Mouse (Mus musculus) forebrain, postnatal 0 days (tissue): Measurements from ENCODE around the gene Atp8a2. TPM values are rescaled to one million over a fixed set of nuclear protein-coding genes. Genes with fewer than 3 reads are reported as not detected.

ENCODE experiments used
- ATAC-seq: fragments of 200-750 bp; cut with Nextera tagmentation; 2 replicates; pipeline ENCODE4 v1.8.0; 2017; ENCODE audit warnings: mild to moderate bottlenecking, moderate library complexity
- DNase-seq: peaks from one replicate; pipeline ENCODE4 v3.0.0-alpha.2; 2015
- H3K27ac ChIP-seq: fragments of 300-500 bp; sonication (generic); 2 replicates; pipeline ENCODE4 v1.5.1; 2014; ENCODE audit warnings: low read depth, mild to moderate bottlenecking, antibody characterized with exemption, low read length, moderate library complexity, mixed read lengths
- H3K27me3 ChIP-seq: fragments of 300-500 bp; sonication (generic); 2 replicates; pipeline ENCODE4 v1.6.1; 2014; ENCODE audit warnings: mild to moderate bottlenecking, low read length, mixed read lengths; ENCODE audit not compliant: insufficient read depth
- H3K36me3 ChIP-seq: fragments of 300-500 bp; sonication (generic); 2 replicates; pipeline ENCODE4 v1.6.1; 2014; ENCODE audit warnings: mild to moderate bottlenecking, moderate library complexity; ENCODE audit not compliant: insufficient read depth
- H3K4me1 ChIP-seq: fragments of 300-500 bp; sonication (generic); 2 replicates; pipeline ENCODE4 v1.6.1; 2014; ENCODE audit warnings: antibody characterized with exemption; ENCODE audit not compliant: insufficient read depth
- H3K4me2 ChIP-seq: fragments of 300-500 bp; sonication (generic); 2 replicates; pipeline ENCODE4 v1.6.1; 2014; ENCODE audit warnings: low read depth, mild to moderate bottlenecking, moderate library complexity
- H3K4me3 ChIP-seq: fragments of 300-500 bp; sonication (generic); 2 replicates; pipeline ENCODE4 v1.5.1; 2014; ENCODE audit warnings: low read depth, low read length, mixed read lengths
- H3K9ac ChIP-seq: fragments of 300-500 bp; sonication (generic); 2 replicates; pipeline ENCODE4 v1.6.1; 2014; ENCODE audit warnings: mild to moderate bottlenecking
- H3K9me3 ChIP-seq: fragments of 300-500 bp; sonication (generic); 2 replicates; pipeline ENCODE4 v1.6.1; 2016; ENCODE audit warnings: low read length
- CTCF ChIP-seq: sonication (generic); IDR thresholded peaks from 2 replicates; pipeline ENCODE4 v1.5.1; 2016; ENCODE audit warnings: antibody characterized with exemption, control low read depth, low read depth
- WGBS: fragments of 180-500 bp; shearing (Covaris S2); extraction: QIAGEN DNeasy Blood & Tissue Kit; methylation state at CpG from one replicate; pipeline ENCODE4 v1.1.7; 2014; 5-methylcytosine and 5-hydroxymethylcytosine counted together
- polyA plus RNA-seq: library from polyadenylated mRNA; unstranded; fragments of >200 nt; fragmentation: Nextera tagmentation; extraction: Ambion mirVana; gene quantifications from 2 replicates; pipeline ENCODE4 v1.2.1, GENCODE M21; 2015
- total RNA-seq: library from RNA; depleted of rRNA; stranded (reverse); fragments of >200 nt; gene quantifications from 2 replicates; pipeline ENCODE4 v1.2.3, GENCODE M21; 2014

The Atp8a2 gene
- total and polyA plus RNA-seq, 2 experiments from 2014 or later: 33.6 to 38.0 TPM

- no peak for DNase-seq
- WGBS: 72% methylated on average over 11 of the region's 11 CpGs
- H3K9me3 ChIP-seq: no peaks in the 10 kb centered on the region
- no peak for TF ChIP-seq CTCF
- no peaks in the 10 kb centered on the region for H3K4me1 ChIP-seq
- H3K4me2 ChIP-seq: no peak overlapping the region
- no peaks in the 10 kb centered on the region for H3K27me3 ChIP-seq
- H3K36me3 ChIP-seq: no peaks in the 10 kb centered on the region
- no peak overlapping the region for H3K4me3 ChIP-seq
- no peak overlapping the region for H3K9ac ChIP-seq
- H3K27ac ChIP-seq: no peak overlapping the region
- ATAC-seq: no peak
Observed at GRCm38 (mm10) chr14:59783348-59784341, 413.3 kb downstream of the Atp8a2 start.

- 68% methylated on average over 9 of the region's 9 CpGs for WGBS
- H3K36me3 ChIP-seq: no peaks in the 10 kb centered on the region
- no peaks in the 10 kb centered on the region for H3K27me3 ChIP-seq
- no peak for TF ChIP-seq CTCF
- H3K4me1 ChIP-seq: no peaks in the 10 kb centered on the region
- H3K9me3 ChIP-seq: no peaks in the 10 kb centered on the region
- H3K4me3 ChIP-seq: no peak overlapping the region
- H3K9ac ChIP-seq: no peak overlapping the region
- no peak overlapping the region for H3K4me2 ChIP-seq
- DNase-seq: no peak
- no peak for ATAC-seq
- H3K27ac ChIP-seq: no peak overlapping the region
Observed at GRCm38 (mm10) chr14:59780391-59780790, 416.6 kb downstream of the Atp8a2 start.

- Histone ChIP-seq H3K36me3 (0 out of 2 replicates have a peak, but pooled peaks cover 3% of the 10 kb centered on the region), H3K9me3 (no peaks in the 10 kb centered on the region), H3K4me3 (no peak overlapping the region), H3K27me3 (no peaks in the 10 kb centered on the region), H3K4me2 (no peak overlapping the region), H3K4me1 (no peaks in the 10 kb centered on the region), H3K27ac (no peak overlapping the region), H3K9ac (no peak overlapping the region)
- ATAC-seq: no peak
- DNase-seq: no peak
- no peak for TF ChIP-seq CTCF
- 17% methylated on average over 3 of the region's 3 CpGs for WGBS
Observed at GRCm38 (mm10) chr14:59762227-59762626, 434.8 kb downstream of the Atp8a2 start.

- DNase-seq (no peak), ATAC-seq (no peak)
- no peaks in the 10 kb centered on the region for H3K36me3 ChIP-seq
- H3K9me3 ChIP-seq: no peaks in the 10 kb centered on the region
- H3K4me3 ChIP-seq: no peak overlapping the region
- no peaks in the 10 kb centered on the region for H3K4me1 ChIP-seq
- H3K9ac ChIP-seq: no peak overlapping the region
- TF ChIP-seq CTCF: no peak
- no peaks in the 10 kb centered on the region for H3K27me3 ChIP-seq
- no peak overlapping the region for H3K27ac ChIP-seq
- H3K4me2 ChIP-seq: no peak overlapping the region
- 81% methylated on average over 12 of the region's 12 CpGs for WGBS
Observed at GRCm38 (mm10) chr14:59759900-59760493, 437.0 kb downstream of the Atp8a2 start.

- WGBS: 67% methylated on average over 15 of the region's 15 CpGs
- DNase-seq: no peak
- TF ChIP-seq CTCF: no peak
Observed at GRCm38 (mm10) chr14:59759196-59759839, 437.7 kb downstream of the Atp8a2 start.

GRCm38 (mm10) chr14:59752401-59752800, 444.6 kb downstream of the Atp8a2 start:
- no peaks in the 10 kb centered on the region for H3K27me3 ChIP-seq
- H3K27ac ChIP-seq: no peak overlapping the region
- no peak overlapping the region for H3K4me2 ChIP-seq
- no peaks in the 10 kb centered on the region for H3K4me1 ChIP-seq
- 87% methylated on average over 3 of the region's 3 CpGs for WGBS
- TF ChIP-seq CTCF: no peak
- no peak for DNase-seq
- ATAC-seq: no peak
- no peak overlapping the region for H3K4me3 ChIP-seq
- H3K36me3 ChIP-seq: no peaks in the 10 kb centered on the region
- no peak overlapping the region for H3K9ac ChIP-seq
- H3K9me3 ChIP-seq: no peaks in the 10 kb centered on the region

More at GRCm38 (mm10) chr14:59759196-59759839, 437.7 kb downstream of the Atp8a2 start:
- Histone ChIP-seq H3K4me1 (no peaks in the 10 kb centered on the region), H3K36me3 (no peaks in the 10 kb centered on the region), H3K27me3 (no peaks in the 10 kb centered on the region), H3K4me3 (no peak overlapping the region), H3K9ac (no peak overlapping the region), H3K27ac (no peak overlapping the region), H3K9me3 (no peaks in the 10 kb centered on the region), H3K4me2 (no peak overlapping the region)
- no peak for ATAC-seq
